Mouse (Mus musculus) kidney, adult 18-20 months (tissue): ENCODE measurements around the gene Usp22.
"Not testable (repeated sequence)": the region's sequence is repeated elsewhere in the genome, so short reads cannot be mapped to it uniquely, and the experiment has no call there.

Source experiments
- DNase-seq: peaks from one replicate; pipeline ENCODE4 v3.0.0; 2021

The Usp22 gene

GRCm38 (mm10) chr11:61183820-61184219 lies 9.0 kb upstream of the Usp22 start:
- no peak for DNase-seq

GRCm38 (mm10) chr11:61181624-61182023 lies 6.8 kb upstream of the Usp22 start:
- DNase-seq, result no peak

- DNase-seq, result no peak
Measured at GRCm38 (mm10) chr11:61180361-61180760, 5.5 kb upstream of the Usp22 start.

- no peak for DNase-seq
Measured at GRCm38 (mm10) chr11:61176321-61176720, 1.5 kb upstream of the Usp22 start.

- DNase-seq, result no peak
Measured at GRCm38 (mm10) chr11:61175778-61176177, 923 bp upstream of the Usp22 start.

- DNase-seq, result peak; percentile 6
Measured at GRCm38 (mm10) chr11:61174291-61174820, 499 bp downstream of the Usp22 start.

GRCm38 (mm10) chr11:61173477-61173876 lies 1.4 kb downstream of the Usp22 start:
- DNase-seq, result not testable (repeated sequence)

GRCm38 (mm10) chr11:61170184-61170583 lies 4.7 kb downstream of the Usp22 start:
- no peak for DNase-seq

- DNase-seq, result no peak
Measured at GRCm38 (mm10) chr11:61164881-61165280, 10.0 kb downstream of the Usp22 start.

- DNase-seq, result no peak
Measured at GRCm38 (mm10) chr11:61164366-61164765, 10.5 kb downstream of the Usp22 start.

GRCm38 (mm10) chr11:61163341-61163740 lies 11.5 kb downstream of the Usp22 start:
- no peak for DNase-seq

- DNase-seq, result no peak
Measured at GRCm38 (mm10) chr11:61162776-61163175, 12.1 kb downstream of the Usp22 start.

- DNase-seq, result no peak
Measured at GRCm38 (mm10) chr11:61161121-61161520, 13.7 kb downstream of the Usp22 start.

- no peak for DNase-seq
Measured at GRCm38 (mm10) chr11:61159796-61160732, 14.8 kb downstream of the Usp22 start.

GRCm38 (mm10) chr11:61158141-61158540 lies 16.7 kb downstream of the Usp22 start:
- no peak for DNase-seq

- DNase-seq, result peak; percentile 14
Measured at GRCm38 (mm10) chr11:61155727-61156126, 19.1 kb downstream of the Usp22 start.

GRCm38 (mm10) chr11:61150233-61151001 lies 24.4 kb downstream of the Usp22 start:
- no peak for DNase-seq

GRCm38 (mm10) chr11:61147300-61147683 lies 27.6 kb downstream of the Usp22 start:
- DNase-seq, result peak; percentile 6

GRCm38 (mm10) chr11:61146645-61147299 lies 28.1 kb downstream of the Usp22 start:
- DNase-seq, result peak; percentile 10

GRCm38 (mm10) chr11:61145551-61145950 lies 29.3 kb downstream of the Usp22 start:
- no peak for DNase-seq

- DNase-seq, result no peak
Measured at GRCm38 (mm10) chr11:61143564-61144469, 31.0 kb downstream of the Usp22 start.
